Mouse (Mus musculus) megakaryocyte, embryonic 14.5 days (primary cell): Measurements from ENCODE around the gene Colgalt1.

Experiments
- FLI1 ChIP-seq: IDR thresholded peaks from 2 replicates; pipeline ENCODE4 v1.6.1; 2012; ENCODE audit warnings: low read length, inconsistent platforms, mixed read lengths
- GATA1 ChIP-seq: IDR thresholded peaks from 3 replicates; pipeline ENCODE4 v1.6.1; 2012; ENCODE audit warnings: mixed read lengths, low read length, inconsistent platforms, borderline replicate concordance

DNA sequence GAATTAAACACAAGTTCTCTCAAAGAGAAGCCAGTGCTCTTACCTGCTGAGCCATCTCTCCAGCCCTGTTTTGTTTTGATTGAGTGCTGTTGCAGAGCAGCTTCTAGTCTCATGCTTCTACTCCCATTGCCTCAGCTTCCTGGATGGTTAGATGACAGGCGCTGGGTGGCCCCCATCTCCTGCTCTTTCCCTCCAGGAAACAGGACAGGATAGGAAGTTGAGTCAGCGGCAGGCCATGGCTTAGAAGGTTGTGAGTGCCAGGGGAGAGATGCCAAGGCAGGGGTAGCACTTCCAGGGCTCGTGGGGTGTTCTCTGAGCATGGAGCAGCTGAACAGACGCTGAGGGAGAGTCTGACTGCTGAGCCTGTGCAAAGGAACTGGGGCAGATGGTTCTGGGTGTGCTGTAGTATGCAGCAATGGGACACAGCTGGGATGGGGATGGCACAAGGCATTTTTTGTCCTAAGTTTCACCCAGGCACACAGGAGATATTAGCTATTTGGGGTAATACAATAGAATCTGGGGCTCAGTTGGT lies 32.9 kb upstream of the Colgalt1 start:
- TF ChIP-seq GATA1 (no peak), FLI1 (no peak)
